Mouse (Mus musculus): ENCODE measurements at regions not wholly inside any gene's neighbourhood (a gene's known extent, or its start where the extent isn't known, plus 50 kb on each side); places are given as distances from the start of the nearest gene placed in this dataset.

DNA sequence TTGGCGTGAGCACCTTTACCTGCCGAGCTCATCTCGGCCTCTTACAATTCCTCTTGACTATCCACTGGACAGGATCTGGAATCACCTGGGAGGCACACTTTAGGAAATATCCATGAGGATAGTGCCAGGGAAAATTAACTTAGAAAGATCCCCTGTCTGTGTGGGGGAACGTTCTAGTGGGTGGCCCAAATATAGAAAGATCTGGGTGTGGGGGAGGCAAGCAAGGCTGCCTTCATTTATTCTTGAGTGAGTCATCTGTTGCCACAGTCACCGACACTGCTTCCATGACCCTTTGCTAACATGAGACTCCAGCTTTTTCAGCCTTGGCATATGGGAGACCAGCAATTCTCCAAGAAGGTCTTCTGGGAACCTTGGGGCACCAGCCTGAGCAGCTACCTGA lies 80.1 kb upstream of the Sesn3 start:
- no peak for DNase-seq
- 83% methylated on average over 5 of the region's 5 CpGs for WGBS
- TF ChIP-seq CTCF (IDR thresholded peaks at IDR 0.05; ENCODE audit: insufficient read depth, low read length) (no peak), POLR2A (IDR thresholded peaks at IDR 0.05; ENCODE audit: borderline replicate concordance, extremely low read depth, low read depth, low read length) (no peak)
- H3K4me3 ChIP-seq (replicated peaks; ENCODE audit: extremely low read depth, low read depth, low read length): no peak overlapping the region
- H3K4me1 ChIP-seq (ENCODE audit: control insufficient read depth, insufficient read depth, low read length): no peaks in the 10 kb centered on the region

DNA sequence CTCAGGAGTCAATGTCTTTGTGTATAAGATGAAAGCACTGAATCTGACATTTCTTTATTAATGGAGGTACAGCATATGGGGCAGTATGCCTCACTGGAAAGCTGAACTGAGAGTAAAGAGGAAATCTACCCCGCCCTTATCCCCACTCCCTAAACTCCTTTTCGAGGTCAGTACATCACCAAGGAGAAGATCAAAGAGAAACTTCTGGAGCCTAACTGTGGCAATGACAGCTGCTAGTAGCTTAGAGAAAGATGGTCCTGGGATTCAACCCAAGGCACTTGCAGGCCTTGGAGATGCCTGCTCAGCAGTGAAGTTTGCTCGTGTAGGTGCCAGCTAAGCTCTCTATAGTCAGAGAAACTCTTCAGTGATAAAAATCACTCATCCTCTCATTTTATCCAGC lies 75.8 kb upstream of the Sesn3 start:
- 59% methylated on average over 3 of the region's 3 CpGs for WGBS
- TF ChIP-seq POLR2A (IDR thresholded peaks at IDR 0.05; ENCODE audit: borderline replicate concordance, extremely low read depth, low read depth, low read length) (no peak), CTCF (IDR thresholded peaks at IDR 0.05; ENCODE audit: insufficient read depth, low read length) (no peak)

DNA sequence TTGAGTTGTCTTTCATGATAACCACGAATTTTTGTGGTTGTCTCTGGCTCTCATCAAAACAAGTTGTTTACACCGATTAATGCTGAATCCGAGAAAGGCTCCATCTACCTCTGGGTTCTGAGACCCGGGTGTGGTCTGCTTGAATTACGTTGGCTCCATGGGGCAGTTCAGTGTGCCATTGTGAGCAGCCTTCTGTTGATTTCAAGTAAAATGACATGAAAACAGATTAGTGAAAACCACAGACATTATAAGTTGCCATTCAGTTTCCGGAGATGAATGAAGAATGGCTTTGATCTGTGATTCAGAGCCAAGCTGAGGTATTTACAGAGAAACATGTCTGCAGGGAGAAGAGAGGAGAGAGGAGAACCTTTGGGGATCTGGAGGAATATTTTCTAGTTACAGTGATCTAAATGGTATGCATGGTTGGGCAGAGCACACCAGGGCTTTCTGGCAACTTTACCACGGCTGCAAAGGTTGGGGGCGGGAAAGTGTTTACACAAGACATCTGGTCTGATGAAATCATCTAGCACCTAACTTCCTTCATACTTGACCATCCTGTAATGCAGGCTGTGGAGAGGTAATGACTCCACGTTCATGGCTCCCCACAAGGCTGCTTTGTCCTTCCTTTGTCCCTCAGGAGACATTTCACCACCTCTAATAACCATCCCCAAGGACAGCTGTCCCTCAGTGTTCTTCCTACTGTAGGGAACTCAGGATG lies 74.7 kb upstream of the Sesn3 start:
- WGBS: 48% methylated on average over 9 of the region's 9 CpGs
- DNase-seq: no peak

More for the DNA sequence above, 75.8 kb upstream of the Sesn3 start:
- no peak for DNase-seq
- Histone ChIP-seq H3K4me3 (replicated peaks; ENCODE audit: extremely low read depth, low read depth, low read length) (no peak overlapping the region), H3K4me1 (ENCODE audit: control insufficient read depth, insufficient read depth, low read length) (no peaks in the 10 kb centered on the region; the same call in 1 of the 2 replicates)

DNA sequence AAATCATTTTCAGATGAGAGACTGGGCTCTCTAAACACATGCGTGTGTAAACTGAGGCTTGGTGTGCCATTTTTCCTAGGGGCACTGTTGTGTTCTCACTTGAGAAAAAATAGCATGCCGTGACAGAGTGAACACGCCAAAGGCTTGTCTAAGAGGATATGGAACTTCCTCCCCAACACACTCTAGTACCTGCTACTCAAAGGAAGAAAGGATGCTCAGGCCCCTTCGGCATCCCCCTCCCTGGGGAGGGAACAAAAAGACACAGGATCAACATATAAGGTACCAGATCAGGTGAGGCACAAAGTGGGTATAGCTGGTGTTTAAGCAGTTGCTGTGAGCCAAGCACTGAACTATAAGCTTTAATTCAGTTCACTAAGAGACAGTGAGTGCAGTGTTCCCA lies 74.0 kb upstream of the Sesn3 start:
- TF ChIP-seq POLR2A (IDR thresholded peaks at IDR 0.05; ENCODE audit: borderline replicate concordance, extremely low read depth, low read depth, low read length) (no peak), CTCF (IDR thresholded peaks at IDR 0.05; ENCODE audit: insufficient read depth, low read length) (no peak)
- WGBS: 68% methylated on average over 4 of the region's 4 CpGs
- DNase-seq: no peak
- no peaks in the 10 kb centered on the region; the same call in 1 of the 2 replicates for H3K4me1 ChIP-seq (ENCODE audit: control insufficient read depth, insufficient read depth, low read length)
- no peak overlapping the region for H3K4me3 ChIP-seq (replicated peaks; ENCODE audit: extremely low read depth, low read depth, low read length)

More for the DNA sequence above, 74.7 kb upstream of the Sesn3 start:
- Histone ChIP-seq H3K4me3 (replicated peaks; ENCODE audit: extremely low read depth, low read depth, low read length) (no peak overlapping the region), H3K4me1 (ENCODE audit: control insufficient read depth, insufficient read depth, low read length) (no peaks in the 10 kb centered on the region; the same call in 1 of the 2 replicates)
- TF ChIP-seq POLR2A (IDR thresholded peaks at IDR 0.05; ENCODE audit: borderline replicate concordance, extremely low read depth, low read depth, low read length) (no peak), CTCF (IDR thresholded peaks at IDR 0.05; ENCODE audit: insufficient read depth, low read length) (no peak)

DNA sequence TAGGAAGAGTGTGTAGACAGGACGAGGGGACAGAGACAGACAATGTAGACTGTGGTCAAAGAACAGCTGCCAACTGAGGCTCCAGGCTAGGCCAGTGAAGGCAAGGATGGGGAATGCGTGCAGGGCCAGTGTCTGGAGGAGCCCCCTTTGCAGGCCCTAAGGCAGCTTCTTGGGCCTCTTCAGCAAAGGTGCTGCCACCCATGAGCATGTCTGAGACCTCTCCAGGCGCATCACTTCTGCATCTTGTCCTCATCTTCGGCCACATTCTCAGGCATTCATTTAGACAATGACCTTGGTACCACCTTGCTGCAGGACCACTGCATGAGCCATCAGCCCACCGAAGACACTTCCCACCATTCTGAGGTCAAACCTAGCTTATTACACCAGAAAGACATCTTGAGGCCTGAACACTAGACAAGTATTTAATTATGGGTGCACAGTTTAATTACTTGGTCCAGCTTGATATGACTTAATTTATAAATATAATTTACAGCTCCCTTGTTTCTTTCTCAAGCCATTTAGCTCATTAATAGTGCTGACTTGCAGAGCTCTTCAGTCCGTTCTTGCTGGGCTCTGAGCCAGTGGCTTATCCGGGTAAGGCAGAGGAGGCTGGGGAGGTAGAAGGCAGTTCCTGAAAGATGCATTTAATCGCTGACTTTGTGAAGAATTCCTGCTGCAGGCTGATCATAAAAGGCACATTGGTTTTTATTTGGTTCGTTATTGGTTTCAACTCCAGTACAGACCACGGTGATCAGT lies 72.1 kb upstream of the Sesn3 start:
- no peak for DNase-seq
- WGBS: 74% methylated on average over 10 of the region's 10 CpGs
- TF ChIP-seq CTCF (IDR thresholded peaks at IDR 0.05; ENCODE audit: insufficient read depth, low read length) (no peak), POLR2A (IDR thresholded peaks at IDR 0.05; ENCODE audit: borderline replicate concordance, extremely low read depth, low read depth, low read length) (no peak)
- peaks cover 4% of the 10 kb centered on the region for H3K4me1 ChIP-seq (ENCODE audit: control insufficient read depth, insufficient read depth, low read length)
- H3K4me3 ChIP-seq (replicated peaks; ENCODE audit: extremely low read depth, low read depth, low read length): no peak overlapping the region

DNA sequence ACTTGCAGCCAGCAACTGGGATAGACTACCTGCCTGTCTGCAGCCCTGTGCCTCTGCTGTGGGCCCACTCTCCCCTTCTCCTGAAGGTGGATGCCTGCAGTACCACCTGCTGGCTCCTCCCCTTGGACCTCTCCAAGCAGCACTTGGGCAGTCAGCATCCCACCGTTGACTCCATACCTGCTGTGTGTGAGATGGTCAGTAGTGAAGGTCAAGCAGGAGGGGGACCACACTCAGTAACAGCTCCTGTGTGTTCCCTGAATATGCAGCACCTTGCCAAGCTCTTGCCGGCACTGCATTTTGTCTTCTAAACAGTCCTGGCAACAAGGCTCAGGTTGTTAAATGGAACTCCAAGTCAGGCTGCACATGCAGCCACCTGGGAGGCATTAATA lies 71.6 kb upstream of the Sesn3 start:
- no peak overlapping the region for H3K4me3 ChIP-seq (replicated peaks; ENCODE audit: extremely low read depth, low read depth, low read length)
- TF ChIP-seq CTCF (IDR thresholded peaks at IDR 0.05; ENCODE audit: insufficient read depth, low read length): no peak
- no peak for TF ChIP-seq POLR2A (IDR thresholded peaks at IDR 0.05; ENCODE audit: borderline replicate concordance, extremely low read depth, low read depth, low read length)
- H3K4me1 ChIP-seq (ENCODE audit: control insufficient read depth, insufficient read depth, low read length): peaks cover 4% of the 10 kb centered on the region
- DNase-seq: no peak
- 68% methylated on average over 2 of the region's 2 CpGs for WGBS

DNA sequence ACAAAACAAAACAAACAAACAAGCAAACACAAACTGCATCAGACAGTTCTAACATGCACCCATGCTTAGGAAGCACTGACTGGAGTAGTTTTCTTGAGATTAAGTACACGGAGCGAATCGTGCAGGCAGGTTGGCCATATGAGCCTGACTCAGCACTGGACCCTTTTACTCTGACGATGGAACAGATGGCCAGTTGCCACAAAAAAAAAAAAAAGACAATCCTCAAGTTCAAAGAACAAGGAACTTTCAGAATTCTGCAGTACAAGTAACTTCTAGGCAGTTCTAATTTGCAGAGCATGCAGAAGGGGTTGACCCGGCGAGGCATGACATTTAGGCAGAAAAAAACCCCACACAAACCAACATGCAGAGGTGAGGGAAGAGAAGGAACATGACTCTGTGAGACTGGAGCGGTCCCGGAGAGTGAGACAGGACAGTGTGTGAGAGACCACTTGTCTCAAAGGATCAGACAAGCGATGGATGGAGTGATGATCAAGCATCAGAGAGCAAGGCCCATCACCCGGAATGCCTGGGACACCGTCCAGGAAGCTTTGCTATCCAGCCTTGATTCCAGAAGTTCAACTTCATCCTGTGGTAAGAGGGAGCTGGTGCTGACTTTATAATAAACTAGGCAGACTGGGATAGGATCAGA lies 71.0 kb upstream of the Sesn3 start:
- WGBS: 63% methylated on average over 11 of the region's 11 CpGs
- Histone ChIP-seq H3K4me3 (replicated peaks; ENCODE audit: extremely low read depth, low read depth, low read length) (no peak overlapping the region), H3K4me1 (ENCODE audit: control insufficient read depth, insufficient read depth, low read length) (peaks cover 4% of the 10 kb centered on the region)
- DNase-seq: no peak
- TF ChIP-seq POLR2A (IDR thresholded peaks at IDR 0.05; ENCODE audit: borderline replicate concordance, extremely low read depth, low read depth, low read length): no peak
- no peak for TF ChIP-seq CTCF (IDR thresholded peaks at IDR 0.05; ENCODE audit: insufficient read depth, low read length)

DNA sequence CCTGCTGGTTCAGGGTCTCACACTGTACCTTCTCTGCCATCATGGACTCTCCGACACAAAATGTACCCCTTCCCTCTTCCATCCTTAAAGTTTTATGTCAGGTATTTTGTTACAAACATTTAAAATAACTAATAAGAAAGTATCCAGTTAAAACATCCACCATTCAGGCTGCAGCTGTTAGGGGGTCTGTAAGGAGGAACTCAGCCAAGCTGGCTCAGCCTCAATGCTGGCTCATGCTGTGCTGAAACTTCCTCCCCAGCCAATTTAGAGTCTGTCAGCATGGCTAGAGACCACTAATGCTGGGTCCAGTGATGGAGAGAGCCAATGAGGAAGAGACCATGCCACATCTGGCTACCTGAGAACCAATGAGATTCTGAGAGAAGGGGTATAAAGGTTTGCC lies 70.0 kb upstream of the Sesn3 start:
- TF ChIP-seq POLR2A (IDR thresholded peaks at IDR 0.05; ENCODE audit: borderline replicate concordance, extremely low read depth, low read depth, low read length) (no peak), CTCF (IDR thresholded peaks at IDR 0.05; ENCODE audit: insufficient read depth, low read length) (no peak)
- DNase-seq: no peak
- peaks cover 4% of the 10 kb centered on the region for H3K4me1 ChIP-seq (ENCODE audit: control insufficient read depth, insufficient read depth, low read length)
- H3K4me3 ChIP-seq (replicated peaks; ENCODE audit: extremely low read depth, low read depth, low read length): no peak overlapping the region
- WGBS: 92% methylated on average over 1 of the region's 1 CpGs

DNA sequence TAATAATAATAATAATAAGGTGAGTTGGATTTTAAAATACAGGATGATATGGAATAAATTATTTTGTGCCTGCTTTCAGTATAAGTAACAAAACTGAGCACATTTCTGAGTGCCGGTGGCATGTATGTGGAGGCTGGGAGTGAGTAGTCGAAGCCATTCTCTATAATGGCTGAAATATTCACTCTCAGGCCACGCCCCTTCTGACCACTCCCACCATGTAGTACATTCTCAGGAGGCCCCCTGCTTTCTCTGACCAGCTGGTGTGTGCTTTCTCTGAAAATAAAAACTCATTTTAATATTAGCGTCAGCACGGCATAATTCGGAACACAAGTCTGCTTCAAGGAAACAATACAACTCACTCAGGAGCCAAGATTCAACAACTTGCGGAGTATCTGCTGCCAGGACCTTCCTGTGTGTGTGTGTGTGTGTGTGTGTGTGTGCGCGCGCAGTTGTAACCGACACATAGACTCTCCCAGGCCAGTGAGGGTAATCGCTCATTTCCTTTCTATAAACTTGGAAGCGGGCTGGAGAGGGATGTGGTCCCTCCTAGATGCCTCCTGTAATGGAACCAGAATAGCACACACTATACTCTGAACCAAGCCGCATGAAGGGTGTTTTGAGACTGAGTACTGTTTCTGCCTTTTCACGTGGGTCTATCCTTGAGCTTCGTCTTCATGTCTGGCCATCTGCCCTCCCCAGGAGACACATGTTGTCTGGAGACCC lies 67.9 kb upstream of the Sesn3 start:
- peaks cover 4% of the 10 kb centered on the region for H3K4me1 ChIP-seq (ENCODE audit: control insufficient read depth, insufficient read depth, low read length)
- TF ChIP-seq CTCF (IDR thresholded peaks at IDR 0.05; ENCODE audit: insufficient read depth, low read length) (no peak), POLR2A (IDR thresholded peaks at IDR 0.05; ENCODE audit: borderline replicate concordance, extremely low read depth, low read depth, low read length) (no peak)
- DNase-seq: peak; percentile 17
- 45% methylated on average over 16 of the region's 16 CpGs for WGBS
- no peak overlapping the region for H3K4me3 ChIP-seq (replicated peaks; ENCODE audit: extremely low read depth, low read depth, low read length)
